Mouse (Mus musculus): ENCODE data around the gene Rasgef1c.
A peak's percentile ranks its signal among the peaks of the same experiment; 100 is the strongest.

Gene Rasgef1c

GRCm38 (mm10) chr11:50024833-50025720, 123.4 kb downstream of the Rasgef1c start, which contains the start of gene Rnf130:
Gene Rnf130 (plus strand): TSS chr11:50025346.
- peak; percentile 79 for DNase-seq (ENCODE audit: low read depth)

DNA sequence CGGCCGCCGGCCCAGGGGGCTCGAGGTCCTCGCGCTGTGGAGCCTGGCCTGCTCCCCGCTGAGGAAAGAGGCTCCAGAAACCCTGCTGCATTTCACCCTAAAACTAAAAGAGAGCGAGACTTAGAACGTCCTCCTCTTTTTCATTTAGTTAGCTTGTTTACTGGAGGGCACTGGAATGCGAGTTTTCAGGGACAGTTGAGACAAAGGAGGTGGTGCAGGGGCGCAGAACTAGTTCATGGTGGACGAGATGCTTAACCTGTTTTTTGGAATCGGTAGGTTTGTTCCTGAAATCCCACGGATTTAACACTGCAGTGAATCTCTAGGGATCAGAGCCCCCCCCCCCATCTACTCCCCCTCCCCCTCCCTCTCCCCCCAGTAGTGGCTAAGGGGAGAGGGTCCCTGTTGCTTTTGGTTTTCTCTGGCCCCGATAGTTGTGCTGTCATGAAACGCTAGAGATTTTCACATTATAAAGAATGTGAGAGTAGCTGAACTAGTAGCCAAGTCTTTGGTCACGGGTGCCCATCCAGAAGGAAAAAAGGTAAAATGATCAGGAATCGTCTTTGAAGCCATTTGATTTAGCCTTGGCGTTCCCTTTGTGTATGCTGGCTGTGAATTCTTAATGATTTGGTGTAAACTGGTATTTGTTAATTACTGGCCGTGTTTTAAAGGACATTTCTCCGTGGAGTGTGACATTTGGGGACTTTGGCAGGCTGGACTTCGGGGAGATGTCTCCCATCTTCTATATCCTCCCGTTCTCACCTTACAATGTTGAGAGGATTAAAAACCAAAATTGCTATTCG, 124.3 kb downstream of the Rasgef1c start:
- no peak for DNase-seq (ENCODE audit: low read depth)

GRCm38 (mm10) chr11:50026521-50027090, 125.0 kb downstream of the Rasgef1c start:
- no peak for DNase-seq (ENCODE audit: low read depth)

- DNase-seq (ENCODE audit: low read depth): no peak
Measured at GRCm38 (mm10) chr11:50028416-50028815, 126.8 kb downstream of the Rasgef1c start.

Data from c-Kit-positive CD71-negative TER-119-negative erythroid progenitor cells, embryonic 14.5 days (primary cell).